Mouse (Mus musculus) central nervous system, embryonic 11.5 days (tissue): Measurements from ENCODE around the gene Lmtk3. TPM values are rescaled to one million over a fixed set of nuclear protein-coding genes. Genes with fewer than 3 reads are reported as not detected.

ENCODE experiments used
- polyA plus RNA-seq: library from polyadenylated mRNA; depleted of rRNA; stranded (reverse); fragments of >200 nt; gene quantifications from 2 replicates; pipeline ENCODE4 v1.2.3, GENCODE M21; 2012; rRNA removed

The Lmtk3 gene
- 85.6 and 107 TPM in 2 replicates for polyA plus RNA-seq

DNA sequence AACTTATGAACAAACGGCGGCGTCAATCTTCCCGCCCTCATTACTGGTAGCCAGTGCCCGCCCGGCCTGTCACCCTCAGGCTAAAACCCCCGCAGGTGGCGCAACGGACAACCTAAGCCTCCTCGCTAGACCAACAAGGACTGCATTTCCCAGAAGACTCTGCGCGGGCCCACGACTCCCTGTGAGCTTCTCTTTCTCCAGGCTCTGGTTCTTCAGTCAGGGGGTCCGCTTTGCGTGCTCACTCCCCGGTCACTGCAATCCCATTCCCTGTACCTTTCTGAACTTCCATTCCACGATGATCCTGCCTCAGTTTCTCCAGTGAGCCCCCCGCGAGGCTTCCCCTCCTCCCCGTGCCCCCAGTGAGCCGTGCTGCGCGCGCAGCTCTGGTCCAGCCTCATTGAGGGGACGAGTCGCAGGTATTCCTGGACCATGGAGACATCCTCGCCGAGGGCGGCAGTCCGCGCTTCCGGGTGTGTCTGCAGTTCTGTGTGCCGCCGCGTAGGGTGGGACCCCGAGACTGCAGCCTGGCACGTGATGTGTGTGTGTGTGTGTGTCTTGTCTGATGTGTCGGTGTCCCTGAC is at the start of gene Lmtk3:
Lmtk3 (plus strand) TSS at position 228 of the 581 bp plus-strand sequence.

GRCm38 (mm10) chr7:45784524-45785372 is 1.2 kb downstream of the Lmtk3 start, which contains the start of gene Sult2b1:
Gene Sult2b1 (minus strand): TSS chr7:45784669.

DNA sequence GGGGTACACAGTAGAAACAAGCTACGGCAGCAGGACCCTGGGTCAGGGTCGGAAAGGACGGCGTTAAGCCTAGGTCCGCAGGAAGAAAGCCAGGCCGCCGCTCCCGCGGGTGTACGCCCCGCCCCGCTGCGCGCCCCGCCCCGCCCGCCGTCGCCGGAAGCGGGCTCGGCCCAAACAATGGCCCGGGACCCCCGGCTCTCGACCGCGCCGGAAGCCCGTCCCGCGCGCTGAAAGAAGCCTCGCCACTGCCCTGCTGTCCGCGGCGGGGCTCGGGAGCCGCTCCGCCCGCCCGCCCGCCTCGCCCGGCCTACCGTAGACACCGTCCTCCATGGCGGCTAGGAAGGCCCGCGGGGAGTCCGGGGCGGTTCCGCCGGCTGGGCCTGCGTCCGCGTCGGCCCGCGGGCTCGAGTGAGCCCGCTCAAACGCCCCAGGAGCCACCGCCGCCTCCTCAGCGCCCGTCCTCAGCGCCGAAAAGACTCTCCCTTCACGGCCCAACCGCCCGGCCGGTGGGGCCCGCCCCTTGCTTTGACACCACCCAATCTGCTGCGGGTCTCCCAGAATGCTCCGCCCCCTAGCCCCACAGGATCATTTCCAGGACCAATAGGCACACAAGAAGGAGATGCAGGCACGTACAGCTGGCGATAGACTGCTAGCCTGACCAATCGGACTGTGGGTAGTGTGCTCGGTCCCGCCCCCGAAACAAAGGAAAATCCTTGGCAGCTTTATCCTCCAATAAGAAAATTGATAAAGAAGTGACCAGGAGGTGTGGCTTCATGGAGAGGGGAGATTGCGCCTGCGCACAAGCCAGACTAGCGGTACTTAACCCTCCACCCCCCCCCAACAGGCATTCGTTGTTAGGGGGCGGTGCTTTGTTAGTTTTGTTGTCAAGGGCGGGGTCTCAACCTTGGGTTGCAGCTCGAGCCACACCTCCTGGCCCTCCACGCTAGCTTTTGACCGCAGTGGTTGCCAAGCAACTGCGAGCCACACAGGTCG is 30.5 kb downstream of the Lmtk3 start, which contains the start of gene Cyth2:
Cyth2 (minus strand) TSS at position 795 of the 993 bp plus-strand sequence.

GRCm38 (mm10) chr7:45824598-45824997 is 41.1 kb downstream of the Lmtk3 start, which contains the start of gene Kcnj14:
Gene Kcnj14 (minus strand): TSS chr7:45824782.

DNA sequence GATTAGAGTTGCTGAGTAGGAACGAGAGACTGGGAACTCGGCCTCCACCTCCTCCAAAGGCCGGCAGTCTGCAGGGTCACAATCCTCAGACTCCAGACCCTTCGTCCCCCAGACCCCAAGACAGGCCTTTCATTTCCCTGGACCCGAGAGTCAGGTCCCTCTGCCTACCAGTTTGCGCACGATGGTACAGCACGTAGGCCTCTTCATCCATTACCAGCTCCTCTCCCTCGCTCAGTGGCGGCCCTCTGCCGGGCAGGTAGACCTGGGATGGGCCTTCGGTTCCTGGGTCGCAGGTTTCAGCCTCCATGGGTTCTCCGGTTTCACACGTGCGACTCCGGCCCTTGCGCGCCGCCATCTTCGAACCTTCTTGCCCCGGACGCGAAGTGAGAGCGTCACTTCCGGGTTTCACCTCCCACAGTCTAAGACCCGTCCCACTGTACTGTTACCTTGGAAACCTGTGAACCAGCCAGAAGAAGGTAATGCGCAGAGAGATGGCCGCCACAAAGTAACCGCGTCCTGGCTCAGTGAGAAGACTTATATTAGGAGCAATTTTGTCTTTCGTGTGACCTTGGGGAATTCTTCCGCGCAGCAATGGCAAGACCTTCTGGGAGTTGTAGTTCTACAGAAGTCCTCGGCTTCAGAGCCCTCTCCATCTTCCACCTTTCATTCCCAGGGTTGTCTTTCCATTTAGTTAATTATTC is 47.0 kb downstream of the Lmtk3 start, which contains the start of gene Grwd1:
Grwd1 (minus strand) TSS at position 518 of the 701 bp plus-strand sequence.

Other genes with a start within 250 kb of the Lmtk3 start
- gene Hsd17b14, start 228.8 kb upstream of the Lmtk3 start, polyA plus RNA-seq, result 0.37 and 0.56 TPM in 2 replicates
- gene Bcat2, start 213.6 kb upstream of the Lmtk3 start, polyA plus RNA-seq, result 29.4 and 42.2 TPM in 2 replicates
- gene Fgf21, start 168.2 kb upstream of the Lmtk3 start, polyA plus RNA-seq, result 0.07 TPM in 1 of 2 replicates, not detected in the other
- gene Fut1, start 166.4 kb upstream of the Lmtk3 start, polyA plus RNA-seq, result 0.01 and 0.04 TPM in 2 replicates
- gene Izumo1, start 161.9 kb upstream of the Lmtk3 start, polyA plus RNA-seq, result 0.20 and 0.22 TPM in 2 replicates
- gene Rasip1, start 156.2 kb upstream of the Lmtk3 start, polyA plus RNA-seq, result 7.7 and 8.8 TPM in 2 replicates
- gene Mamstr, start 143.8 kb upstream of the Lmtk3 start, polyA plus RNA-seq, result 2.8 and 5.1 TPM in 2 replicates
- gene Fut2, start 117.3 kb upstream of the Lmtk3 start, polyA plus RNA-seq, result 0.02 and 0.15 TPM in 2 replicates
- 0.64 and 0.94 TPM in 2 replicates for gene Ntn5, start 99.7 kb upstream of the Lmtk3 start, polyA plus RNA-seq
- 1.3 and 2.3 TPM in 2 replicates for gene Sec1, start 89.3 kb upstream of the Lmtk3 start, polyA plus RNA-seq
- gene Car11, start 83.9 kb upstream of the Lmtk3 start, polyA plus RNA-seq, result 22.0 and 26.1 TPM in 2 replicates
- 7.3 and 9.1 TPM in 2 replicates for gene Dbp, start 78.7 kb upstream of the Lmtk3 start, polyA plus RNA-seq
- 1,250 and 1,262 TPM in 2 replicates for gene Rpl18, start 68.3 kb upstream of the Lmtk3 start, polyA plus RNA-seq
- gene Sphk2, start 65.7 kb upstream of the Lmtk3 start, polyA plus RNA-seq, result 25.3 and 27.1 TPM in 2 replicates
- gene Fam83e, start 62.5 kb upstream of the Lmtk3 start, polyA plus RNA-seq, result 1.3 and 1.6 TPM in 2 replicates
- not detected in 2 replicates for gene Spaca4, start 57.9 kb upstream of the Lmtk3 start, polyA plus RNA-seq
- 0.56 and 0.88 TPM in 2 replicates for gene Sult2b1, start 931 bp downstream of the Lmtk3 start, polyA plus RNA-seq
- 155 and 323 TPM in 2 replicates for gene Cyth2, start 30.8 kb downstream of the Lmtk3 start, polyA plus RNA-seq
- gene Kcnj14, start 41.0 kb downstream of the Lmtk3 start, polyA plus RNA-seq, result 1.2 and 1.3 TPM in 2 replicates
- 28.4 and 31.1 TPM in 2 replicates for gene Grwd1, start 47.2 kb downstream of the Lmtk3 start, polyA plus RNA-seq
- gene Kdelr1, start 89.0 kb downstream of the Lmtk3 start, polyA plus RNA-seq, result 69.6 and 180 TPM in 2 replicates
- 2.4 and 2.7 TPM in 2 replicates for gene Grin2d, start 94.6 kb downstream of the Lmtk3 start, polyA plus RNA-seq
- 0.26 and 0.89 TPM in 2 replicates for gene Syngr4, start 113.0 kb downstream of the Lmtk3 start, polyA plus RNA-seq
- gene Tmem143, start 113.2 kb downstream of the Lmtk3 start, polyA plus RNA-seq, result 9.7 and 11.8 TPM in 2 replicates
- gene Emp3, start 137.7 kb downstream of the Lmtk3 start, polyA plus RNA-seq, result 13.4 and 29.4 TPM in 2 replicates
- 5.4 and 5.8 TPM in 2 replicates for gene Ccdc114, start 140.3 kb downstream of the Lmtk3 start, polyA plus RNA-seq
- gene Abcc6, start 246.6 kb downstream of the Lmtk3 start, polyA plus RNA-seq, result 1.0 and 1.4 TPM in 2 replicates
- gene Nomo1, start 250.0 kb downstream of the Lmtk3 start, polyA plus RNA-seq, result 32.7 and 33.3 TPM in 2 replicates